Mouse (Mus musculus): Measurements from ENCODE around the gene Zpbp. TPM values are rescaled to one million over a fixed set of nuclear protein-coding genes. Genes with fewer than 3 reads are reported as not detected.

Gene Zpbp
- not detected in 2 replicates for polyA plus RNA-seq (2012; rRNA removed)

DNA sequence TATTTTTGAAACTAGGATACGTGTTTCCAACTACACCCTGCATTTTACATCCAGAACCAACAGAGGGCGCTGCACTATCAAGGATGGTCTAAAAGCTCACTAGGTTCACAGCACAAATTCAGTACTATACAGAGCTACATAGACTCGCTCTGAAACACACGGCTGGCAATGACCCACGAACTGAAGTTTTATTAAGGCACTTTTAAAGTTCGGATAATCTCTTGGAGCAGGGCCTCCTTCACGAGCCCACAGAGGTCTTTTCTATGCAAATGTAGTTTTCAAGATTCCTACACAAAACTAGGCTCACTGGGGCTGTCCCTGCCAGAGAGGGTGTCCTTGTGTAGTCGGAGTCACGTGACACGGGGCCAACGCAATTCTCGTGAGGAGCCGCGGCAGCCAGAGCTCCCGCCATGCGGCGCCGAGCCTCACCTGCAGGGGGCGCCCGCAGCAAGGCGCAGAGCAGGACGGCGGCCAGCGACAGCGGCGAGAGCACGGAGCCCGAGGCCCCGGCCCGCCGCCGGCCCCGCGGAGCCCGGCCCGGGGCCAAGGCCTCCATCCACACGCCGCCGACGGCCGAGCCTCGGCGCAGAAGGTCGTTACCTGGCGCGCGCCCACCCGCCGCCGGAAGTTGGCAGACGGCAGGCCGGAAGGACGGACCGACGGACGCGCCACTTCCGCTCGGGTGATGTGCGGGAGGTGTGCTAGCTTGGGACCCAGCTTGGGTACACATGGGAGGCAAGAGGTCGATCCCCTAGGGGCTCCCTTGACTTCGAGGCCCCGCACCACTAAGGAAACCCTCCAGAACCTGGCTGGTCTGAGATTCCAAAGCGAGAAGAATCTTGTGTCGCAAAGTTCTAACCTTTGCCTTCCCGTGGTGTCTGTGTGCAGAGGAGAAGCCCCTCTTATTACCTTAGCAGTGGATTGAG is at the start of gene Zpbp, which contains the start of gene Spata48:
Gene Zpbp (minus strand): TSS at position 774 of the 926 bp plus-strand sequence.
Gene Spata48 (plus strand): TSS at position 460 of the 926 bp plus-strand sequence.
- WGBS, result 6% methylated on average over 66 of the region's 66 CpGs

DNA sequence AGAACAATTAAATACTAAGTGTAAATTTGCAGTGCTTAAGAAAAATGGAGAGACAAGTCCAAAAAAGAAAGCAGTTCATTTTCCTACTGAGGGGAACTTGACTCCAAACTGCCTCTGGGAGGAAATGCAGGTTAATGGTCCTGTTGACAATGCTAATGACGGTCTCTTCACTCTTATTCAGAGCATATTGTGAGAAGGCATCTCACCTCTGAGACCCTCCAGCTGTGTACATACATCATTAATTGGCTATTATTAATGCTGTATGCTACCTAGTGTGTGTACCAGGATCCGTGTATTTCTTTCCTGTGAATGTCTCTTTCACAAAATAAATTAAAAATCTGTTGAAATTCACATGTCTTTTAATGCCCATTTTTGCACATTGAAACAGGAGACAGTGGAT is 47.2 kb upstream of the Zpbp start:
- no peak overlapping the region for H3K27ac ChIP-seq (ENCODE audit: insufficient read depth, low read depth, low read length)
- 56% methylated on average over 2 of the region's 2 CpGs for WGBS
- no peaks in the 10 kb centered on the region for H3K27me3 ChIP-seq (ENCODE audit: control insufficient read depth, insufficient read depth, low read length)
- H3K36me3 ChIP-seq (ENCODE audit: control insufficient read depth, insufficient read depth, low read length), result no peaks in the 10 kb centered on the region
- no peak overlapping the region for H3K4me3 ChIP-seq (ENCODE audit: low read depth, low read length)
- TF ChIP-seq CTCF (IDR thresholded peaks at IDR 0.05; ENCODE audit: extremely low read depth, insufficient read length, insufficient replicate concordance, low read depth, low read length) (no peak), POLR2A (IDR thresholded peaks at IDR 0.05; ENCODE audit: low read depth, low read length) (no peak)
- no peaks in the 10 kb centered on the region for H3K4me1 ChIP-seq (ENCODE audit: control insufficient read depth, insufficient read depth, insufficient read length, low read length)

More for the DNA sequence above, at the start of gene Zpbp, which contains the start of gene Spata48:
- Histone ChIP-seq H3K27me3 (ENCODE audit: control insufficient read depth, insufficient read depth, low read length) (no peaks in the 10 kb centered on the region), H3K27ac (ENCODE audit: insufficient read depth, low read depth, low read length) (0 out of 2 replicates have a peak within 1 kb of the TSS, but pooled peaks have one; percentile 7), H3K36me3 (ENCODE audit: control insufficient read depth, insufficient read depth, low read length) (no peaks in the 10 kb centered on the region), H3K4me1 (ENCODE audit: control insufficient read depth, insufficient read depth, insufficient read length, low read length) (0 out of 2 replicates have a peak, but pooled peaks cover 6% of the 10 kb centered on the region), H3K4me3 (ENCODE audit: low read depth, low read length) (peak within 1 kb of the TSS; percentile 62)
- peak; percentile 58 for TF ChIP-seq CTCF (IDR thresholded peaks at IDR 0.05; ENCODE audit: extremely low read depth, insufficient read length, insufficient replicate concordance, low read depth, low read length)
- no peak for TF ChIP-seq POLR2A (IDR thresholded peaks at IDR 0.05; ENCODE audit: low read depth, low read length)

DNA sequence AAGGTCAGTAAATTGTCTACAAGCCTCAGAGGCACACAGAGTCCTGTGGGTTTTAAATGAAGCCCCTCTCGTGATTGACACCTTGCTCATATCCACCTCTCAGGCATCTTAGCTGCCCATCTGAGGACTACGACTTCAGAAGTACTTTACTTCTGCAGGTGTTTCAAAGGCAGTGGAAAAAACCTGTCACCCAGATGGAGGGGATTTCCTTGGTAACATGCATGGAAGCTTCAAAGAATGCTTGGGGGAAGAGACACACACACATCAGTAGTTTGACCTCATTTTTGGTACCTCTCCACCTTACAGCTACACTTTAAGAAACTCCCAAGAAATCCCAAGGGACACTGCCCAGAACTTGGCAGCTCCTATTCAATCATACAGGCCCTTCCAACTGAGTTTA is 44.0 kb upstream of the Zpbp start:
- H3K27ac ChIP-seq (ENCODE audit: insufficient read depth, low read depth, low read length), result no peak overlapping the region
- no peak overlapping the region for H3K4me3 ChIP-seq (ENCODE audit: low read depth, low read length)
- no peaks in the 10 kb centered on the region for H3K4me1 ChIP-seq (ENCODE audit: control insufficient read depth, insufficient read depth, insufficient read length, low read length)
- TF ChIP-seq CTCF (IDR thresholded peaks at IDR 0.05; ENCODE audit: extremely low read depth, insufficient read length, insufficient replicate concordance, low read depth, low read length) (no peak), POLR2A (IDR thresholded peaks at IDR 0.05; ENCODE audit: low read depth, low read length) (no peak)
- WGBS, result 69% methylated on average over 2 of the region's 2 CpGs
- H3K27me3 ChIP-seq (ENCODE audit: control insufficient read depth, insufficient read depth, low read length), result no peaks in the 10 kb centered on the region
- no peaks in the 10 kb centered on the region for H3K36me3 ChIP-seq (ENCODE audit: control insufficient read depth, insufficient read depth, low read length)

DNA sequence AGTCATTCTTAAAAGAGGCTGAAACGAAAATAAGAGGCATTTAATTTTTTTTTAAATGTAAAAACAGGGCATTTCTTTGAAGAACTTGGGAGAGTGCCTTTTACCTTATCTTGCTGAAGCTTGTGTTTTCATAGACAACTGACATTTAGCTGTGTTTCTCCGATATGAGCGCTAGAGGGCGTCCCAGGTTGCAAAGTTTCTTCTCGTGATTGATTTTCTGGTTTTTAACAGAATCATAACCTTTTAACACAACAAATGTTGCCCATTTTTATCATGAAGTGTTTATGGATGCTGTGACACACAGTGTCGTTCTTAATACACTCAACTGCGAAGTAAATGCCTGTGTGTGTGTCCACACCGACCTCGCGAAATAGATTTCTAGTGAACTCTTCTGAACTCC is 37.7 kb upstream of the Zpbp start:
- WGBS, result 28% methylated on average over 10 of the region's 10 CpGs
- H3K27ac ChIP-seq (ENCODE audit: insufficient read depth, low read depth, low read length), result no peak overlapping the region
- no peak for TF ChIP-seq POLR2A (IDR thresholded peaks at IDR 0.05; ENCODE audit: low read depth, low read length)
- no peak for TF ChIP-seq CTCF (IDR thresholded peaks at IDR 0.05; ENCODE audit: extremely low read depth, insufficient read length, insufficient replicate concordance, low read depth, low read length)
- no peaks in the 10 kb centered on the region for H3K27me3 ChIP-seq (ENCODE audit: control insufficient read depth, insufficient read depth, low read length)
- H3K4me3 ChIP-seq (ENCODE audit: low read depth, low read length), result no peak overlapping the region
- no peaks in the 10 kb centered on the region for H3K36me3 ChIP-seq (ENCODE audit: control insufficient read depth, insufficient read depth, low read length)
- H3K4me1 ChIP-seq (ENCODE audit: control insufficient read depth, insufficient read depth, insufficient read length, low read length), result no peaks in the 10 kb centered on the region

DNA sequence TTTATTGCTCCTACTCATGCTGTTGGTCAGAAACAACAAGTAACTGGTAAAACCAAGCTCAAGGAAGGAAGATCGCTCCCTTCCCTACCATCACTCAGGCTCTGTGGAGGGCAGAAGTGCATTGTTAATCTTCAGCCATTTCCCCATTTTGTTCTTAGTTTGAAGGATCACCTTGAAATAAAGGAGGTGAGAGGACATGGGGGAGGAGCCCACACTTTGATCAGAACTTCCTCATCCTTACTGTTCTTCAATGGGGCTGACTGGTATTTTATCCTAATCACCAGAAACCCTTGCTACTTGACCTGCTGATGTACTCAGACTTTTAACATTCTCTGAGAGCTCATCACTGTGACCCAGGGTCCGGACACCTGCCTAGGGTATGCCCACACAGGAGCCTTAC is 33.5 kb upstream of the Zpbp start:
- Histone ChIP-seq H3K36me3 (ENCODE audit: control insufficient read depth, insufficient read depth, low read length) (no peaks in the 10 kb centered on the region), H3K4me1 (ENCODE audit: control insufficient read depth, insufficient read depth, insufficient read length, low read length) (no peaks in the 10 kb centered on the region), H3K27me3 (ENCODE audit: control insufficient read depth, insufficient read depth, low read length) (no peaks in the 10 kb centered on the region), H3K4me3 (ENCODE audit: low read depth, low read length) (no peak overlapping the region), H3K27ac (ENCODE audit: insufficient read depth, low read depth, low read length) (no peak overlapping the region)
- TF ChIP-seq CTCF (IDR thresholded peaks at IDR 0.05; ENCODE audit: extremely low read depth, insufficient read length, insufficient replicate concordance, low read depth, low read length) (no peak), POLR2A (IDR thresholded peaks at IDR 0.05; ENCODE audit: low read depth, low read length) (no peak)
- WGBS, result 82% methylated on average over 2 of the region's 2 CpGs

DNA sequence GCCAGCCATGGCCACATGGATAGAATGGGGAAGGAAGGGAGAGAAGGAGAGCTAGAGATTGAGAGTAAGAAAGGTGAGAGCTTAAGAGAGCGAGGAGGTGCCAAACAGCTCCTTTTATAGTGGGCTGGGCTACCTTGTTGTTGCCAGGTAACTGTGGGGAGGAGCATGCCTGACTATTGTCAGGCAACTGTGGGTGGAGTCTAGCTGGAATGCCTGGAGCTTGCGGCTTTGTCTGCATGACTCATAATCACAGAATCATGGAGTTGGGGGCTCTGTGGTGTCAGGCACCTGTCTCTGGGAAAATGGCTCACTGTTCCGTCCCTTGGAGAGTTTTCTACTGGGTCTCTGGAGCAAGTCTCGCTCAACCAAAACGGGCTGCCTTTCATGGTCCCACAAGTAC is 29.8 kb upstream of the Zpbp start:
- no peak overlapping the region for H3K4me3 ChIP-seq (ENCODE audit: low read depth, low read length)
- no peak overlapping the region for H3K27ac ChIP-seq (ENCODE audit: insufficient read depth, low read depth, low read length)
- no peak for TF ChIP-seq POLR2A (IDR thresholded peaks at IDR 0.05; ENCODE audit: low read depth, low read length)
- no peak for TF ChIP-seq CTCF (IDR thresholded peaks at IDR 0.05; ENCODE audit: extremely low read depth, insufficient read length, insufficient replicate concordance, low read depth, low read length)
- no peaks in the 10 kb centered on the region for H3K27me3 ChIP-seq (ENCODE audit: control insufficient read depth, insufficient read depth, low read length)
- 48% methylated on average over 5 of the region's 5 CpGs for WGBS
- H3K36me3 ChIP-seq (ENCODE audit: control insufficient read depth, insufficient read depth, low read length), result no peaks in the 10 kb centered on the region
- no peaks in the 10 kb centered on the region for H3K4me1 ChIP-seq (ENCODE audit: control insufficient read depth, insufficient read depth, insufficient read length, low read length)

DNA sequence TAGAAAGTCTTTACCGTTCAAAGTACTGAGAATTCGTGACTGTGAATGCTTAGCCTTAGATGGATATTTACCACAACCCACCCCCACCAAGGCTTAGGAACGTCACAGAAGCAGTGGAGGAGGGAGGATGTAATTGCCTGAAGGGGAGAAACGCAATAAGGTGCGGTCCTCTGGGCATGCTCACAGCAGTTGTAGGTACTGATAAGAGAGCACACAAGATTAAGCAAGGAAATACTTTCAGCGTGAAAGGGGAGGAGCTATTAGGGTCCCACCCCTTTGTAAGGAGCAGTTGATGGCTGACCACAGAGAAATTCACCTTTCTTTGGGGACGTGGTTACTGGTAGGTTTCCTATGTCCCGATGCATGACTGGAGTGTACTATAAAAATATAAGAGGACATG is 22.2 kb upstream of the Zpbp start:
- 34% methylated on average over 8 of the region's 8 CpGs for WGBS
- no peaks in the 10 kb centered on the region for H3K4me1 ChIP-seq (ENCODE audit: control insufficient read depth, insufficient read depth, insufficient read length, low read length)
- no peak for TF ChIP-seq CTCF (IDR thresholded peaks at IDR 0.05; ENCODE audit: extremely low read depth, insufficient read length, insufficient replicate concordance, low read depth, low read length)
- no peak for TF ChIP-seq POLR2A (IDR thresholded peaks at IDR 0.05; ENCODE audit: low read depth, low read length)

More for the DNA sequence above, 22.2 kb upstream of the Zpbp start:
- H3K4me3 ChIP-seq (ENCODE audit: low read depth, low read length), result no peak overlapping the region
- no peak overlapping the region for H3K27ac ChIP-seq (ENCODE audit: insufficient read depth, low read depth, low read length)
- H3K36me3 ChIP-seq (ENCODE audit: control insufficient read depth, insufficient read depth, low read length), result no peaks in the 10 kb centered on the region
- no peaks in the 10 kb centered on the region for H3K27me3 ChIP-seq (ENCODE audit: control insufficient read depth, insufficient read depth, low read length)
